Mouse (Mus musculus) small intestine, adult 2 months (tissue): ENCODE measurements around the gene Lrp1.

ENCODE experiments used
- CTCF ChIP-seq: fragments of 200-500 bp; IDR thresholded peaks from 2 replicates; pipeline ENCODE4 v1.5.1; 2012; ENCODE audit warnings: low read depth, mild to moderate bottlenecking, control low read depth, inconsistent platforms, low read length, moderate library complexity, mixed read lengths; ENCODE audit not compliant: insufficient replicate concordance, insufficient read length; ENCODE audit errors: extremely low read depth
- POLR2A ChIP-seq: fragments of 200-500 bp; IDR thresholded peaks from 2 replicates; pipeline ENCODE4 v1.6.1; 2012; ENCODE audit warnings: low read depth, mild to moderate bottlenecking, control low read depth, inconsistent platforms, low read length, moderate library complexity

- TF ChIP-seq POLR2A (no peak), CTCF (peak; percentile 100)
Measured at GRCm38 (mm10) chr10:127512813-127513212, 108.1 kb downstream of the Lrp1 start.
